Mouse (Mus musculus): Measurements from ENCODE around the gene Dclk3. TPM values are rescaled to one million over a fixed set of nuclear protein-coding genes. Genes with fewer than 3 reads are reported as not detected.
A peak's percentile ranks its signal among the peaks of the same experiment; 100 is the strongest.

Gene Dclk3
- polyA plus RNA-seq, 1 experiment, result 4.2 TPM

GRCm38 (mm10) chr9:111461415-111462103 lies 22.7 kb downstream of the Dclk3 start:
- TF ChIP-seq CTCF (IDR thresholded peaks at IDR 0.05; ENCODE audit: borderline replicate concordance, extremely low read depth, insufficient read depth, insufficient read length) (no peak), POLR2A (IDR thresholded peaks at IDR 0.05; ENCODE audit: borderline replicate concordance, extremely low read depth, insufficient read depth, insufficient read length, poor library complexity, severe bottlenecking) (no peak)
- no peak for DNase-seq (ENCODE audit: low read depth)

GRCm38 (mm10) chr9:111465666-111466065 lies 26.8 kb downstream of the Dclk3 start:
- no peak for DNase-seq (ENCODE audit: low read depth)
- TF ChIP-seq POLR2A (IDR thresholded peaks at IDR 0.05; ENCODE audit: borderline replicate concordance, extremely low read depth, insufficient read depth, insufficient read length, poor library complexity, severe bottlenecking) (no peak), CTCF (IDR thresholded peaks at IDR 0.05; ENCODE audit: borderline replicate concordance, extremely low read depth, insufficient read depth, insufficient read length) (no peak)

GRCm38 (mm10) chr9:111473686-111474457 lies 35.0 kb downstream of the Dclk3 start:
- peak; percentile 44 for DNase-seq (ENCODE audit: low read depth)

GRCm38 (mm10) chr9:111474458-111474745 lies 35.5 kb downstream of the Dclk3 start:
- peak; percentile 58 for DNase-seq (ENCODE audit: low read depth)
- TF ChIP-seq POLR2A (IDR thresholded peaks at IDR 0.05; ENCODE audit: borderline replicate concordance, extremely low read depth, insufficient read depth, insufficient read length, poor library complexity, severe bottlenecking) (no peak), CTCF (IDR thresholded peaks at IDR 0.05; ENCODE audit: borderline replicate concordance, extremely low read depth, insufficient read depth, insufficient read length) (no peak)

More at GRCm38 (mm10) chr9:111473686-111474457, 35.0 kb downstream of the Dclk3 start:
- no peak for TF ChIP-seq POLR2A (IDR thresholded peaks at IDR 0.05; ENCODE audit: borderline replicate concordance, extremely low read depth, insufficient read depth, insufficient read length, poor library complexity, severe bottlenecking)
- no peak for TF ChIP-seq CTCF (IDR thresholded peaks at IDR 0.05; ENCODE audit: borderline replicate concordance, extremely low read depth, insufficient read depth, insufficient read length)

GRCm38 (mm10) chr9:111475281-111475680 lies 36.4 kb downstream of the Dclk3 start:
- TF ChIP-seq CTCF (IDR thresholded peaks at IDR 0.05; ENCODE audit: borderline replicate concordance, extremely low read depth, insufficient read depth, insufficient read length), result no peak
- TF ChIP-seq POLR2A (IDR thresholded peaks at IDR 0.05; ENCODE audit: borderline replicate concordance, extremely low read depth, insufficient read depth, insufficient read length, poor library complexity, severe bottlenecking), result no peak
- DNase-seq (ENCODE audit: low read depth), result no peak

- peak; percentile 76 for DNase-seq (ENCODE audit: low read depth)
- no peak for TF ChIP-seq CTCF (IDR thresholded peaks at IDR 0.05; ENCODE audit: borderline replicate concordance, extremely low read depth, insufficient read depth, insufficient read length)
These were observed 37.1 kb downstream of the Dclk3 start for GRCm38 (mm10) chr9:111475973-111476372.

GRCm38 (mm10) chr9:111476479-111477016 lies 37.7 kb downstream of the Dclk3 start:
- no peak for TF ChIP-seq POLR2A (IDR thresholded peaks at IDR 0.05; ENCODE audit: borderline replicate concordance, extremely low read depth, insufficient read depth, insufficient read length, poor library complexity, severe bottlenecking)
- no peak for TF ChIP-seq CTCF (IDR thresholded peaks at IDR 0.05; ENCODE audit: borderline replicate concordance, extremely low read depth, insufficient read depth, insufficient read length)
- no peak for DNase-seq (ENCODE audit: low read depth)

GRCm38 (mm10) chr9:111478853-111479490 lies 40.1 kb downstream of the Dclk3 start:
- TF ChIP-seq CTCF (IDR thresholded peaks at IDR 0.05; ENCODE audit: borderline replicate concordance, extremely low read depth, insufficient read depth, insufficient read length) (peak; percentile 68; the same call in 1 of the 2 replicates), POLR2A (IDR thresholded peaks at IDR 0.05; ENCODE audit: borderline replicate concordance, extremely low read depth, insufficient read depth, insufficient read length, poor library complexity, severe bottlenecking) (no peak)
- DNase-seq (ENCODE audit: low read depth), result peak; percentile 90

- no peak for TF ChIP-seq POLR2A (IDR thresholded peaks at IDR 0.05; ENCODE audit: borderline replicate concordance, extremely low read depth, insufficient read depth, insufficient read length, poor library complexity, severe bottlenecking)
- no peak for TF ChIP-seq CTCF (IDR thresholded peaks at IDR 0.05; ENCODE audit: borderline replicate concordance, extremely low read depth, insufficient read depth, insufficient read length)
- no peak for DNase-seq (ENCODE audit: low read depth)
These were observed 42.1 kb downstream of the Dclk3 start for GRCm38 (mm10) chr9:111481011-111481410.

GRCm38 (mm10) chr9:111486645-111487477 lies 48.0 kb downstream of the Dclk3 start:
- no peak for TF ChIP-seq POLR2A (IDR thresholded peaks at IDR 0.05; ENCODE audit: borderline replicate concordance, extremely low read depth, insufficient read depth, insufficient read length, poor library complexity, severe bottlenecking)
- TF ChIP-seq CTCF (IDR thresholded peaks at IDR 0.05; ENCODE audit: borderline replicate concordance, extremely low read depth, insufficient read depth, insufficient read length), result no peak
- DNase-seq (ENCODE audit: low read depth), result no peak

Measured in brain, embryonic 14.5 days (tissue).